Mouse (Mus musculus) limb, embryonic 14.5 days (tissue): Measurements from ENCODE around the gene Gm17657. TPM values are rescaled to one million over a fixed set of nuclear protein-coding genes. Genes with fewer than 3 reads are reported as not detected.

ENCODE experiments used
- ATAC-seq: fragments of 200-750 bp; cut with Nextera tagmentation; 2 replicates; pipeline ENCODE4 v1.8.0; 2017; ENCODE audit warnings: low read depth, moderate number of reproducible peaks, moderate TSS enrichment; ENCODE audit not compliant: low FRiP score
- DNase-seq: peaks from one replicate; pipeline ENCODE4 v3.0.0-alpha.2; 2015; ENCODE audit warnings: low spot score
- H3K27ac ChIP-seq: fragments of 300-500 bp; sonication (generic); replicated peaks from 2 replicates; pipeline ENCODE4 v1.5.1; 2014; ENCODE audit warnings: low read depth, mild to moderate bottlenecking, low read length, moderate library complexity, mixed read lengths
- H3K27me3 ChIP-seq: fragments of 300-500 bp; sonication (generic); 2 replicates; pipeline ENCODE4 v1.6.1; 2014; ENCODE audit warnings: low read length, mixed read lengths; ENCODE audit not compliant: control insufficient read depth, insufficient read depth
- H3K36me3 ChIP-seq: fragments of 300-500 bp; sonication (generic); 2 replicates; pipeline ENCODE4 v1.6.1; 2014; ENCODE audit warnings: mild to moderate bottlenecking, low read length, moderate library complexity, mixed read lengths; ENCODE audit not compliant: control insufficient read depth, insufficient read depth
- H3K4me1 ChIP-seq: fragments of 300-500 bp; sonication (generic); 2 replicates; pipeline ENCODE4 v1.6.1; 2014; ENCODE audit warnings: antibody characterized with exemption, low read length, mixed read lengths; ENCODE audit not compliant: control insufficient read depth, insufficient read depth
- H3K4me2 ChIP-seq: fragments of 300-500 bp; sonication (generic); replicated peaks from 2 replicates; pipeline ENCODE4 v1.6.1; 2014; ENCODE audit warnings: low read depth, mild to moderate bottlenecking, low read length, moderate library complexity; ENCODE audit not compliant: severe bottlenecking
- H3K4me3 ChIP-seq: fragments of 300-500 bp; sonication (generic); replicated peaks from 2 replicates; pipeline ENCODE4 v1.5.1; 2014; ENCODE audit warnings: low read length
- H3K9ac ChIP-seq: fragments of 300-500 bp; sonication (generic); 2 replicates; pipeline ENCODE4 v1.6.1; 2014; ENCODE audit warnings: mild to moderate bottlenecking, low read depth, low read length, moderate library complexity; ENCODE audit not compliant: severe bottlenecking
- H3K9me3 ChIP-seq: fragments of 300-500 bp; sonication (generic); 2 replicates; pipeline ENCODE4 v1.6.1; 2016; ENCODE audit warnings: low read length; ENCODE audit not compliant: control insufficient read depth
- POLR2A ChIP-seq: fragments of 200-500 bp; IDR thresholded peaks from 2 replicates; pipeline ENCODE4 v1.8.0; 2012; ENCODE audit warnings: inconsistent platforms, mild to moderate bottlenecking, moderate library complexity, borderline replicate concordance; ENCODE audit not compliant: insufficient read depth, insufficient read length; ENCODE audit errors: extremely low read depth
- WGBS: fragments of 180-500 bp; shearing (Covaris S2); extraction: QIAGEN DNeasy Blood & Tissue Kit; methylation state at CpG from one replicate; pipeline ENCODE4 v1.1.7; 2014; 5-methylcytosine and 5-hydroxymethylcytosine counted together
- polyA plus RNA-seq, 2 experiments: library from polyadenylated mRNA; depleted of rRNA in 1 of 2; stranded (reverse) in 1 of 2; unstranded in 1 of 2; fragments of >200 nt; fragmentation: Nextera tagmentation in 1 of 2; extraction: Ambion mirVana in 1 of 2; gene quantifications; 2 replicates each; pipeline versions ENCODE4 v1.2.1 to v1.2.3; 2012 to 2014

The Gm17657 gene
- polyA plus RNA-seq (2012; rRNA removed) (0.04 TPM in 1 of 2 replicates, not detected in the other), polyA plus RNA-seq (2014; fragmentation: Nextera tagmentation; extraction: Ambion mirVana) (not detected in 2 replicates)

DNA sequence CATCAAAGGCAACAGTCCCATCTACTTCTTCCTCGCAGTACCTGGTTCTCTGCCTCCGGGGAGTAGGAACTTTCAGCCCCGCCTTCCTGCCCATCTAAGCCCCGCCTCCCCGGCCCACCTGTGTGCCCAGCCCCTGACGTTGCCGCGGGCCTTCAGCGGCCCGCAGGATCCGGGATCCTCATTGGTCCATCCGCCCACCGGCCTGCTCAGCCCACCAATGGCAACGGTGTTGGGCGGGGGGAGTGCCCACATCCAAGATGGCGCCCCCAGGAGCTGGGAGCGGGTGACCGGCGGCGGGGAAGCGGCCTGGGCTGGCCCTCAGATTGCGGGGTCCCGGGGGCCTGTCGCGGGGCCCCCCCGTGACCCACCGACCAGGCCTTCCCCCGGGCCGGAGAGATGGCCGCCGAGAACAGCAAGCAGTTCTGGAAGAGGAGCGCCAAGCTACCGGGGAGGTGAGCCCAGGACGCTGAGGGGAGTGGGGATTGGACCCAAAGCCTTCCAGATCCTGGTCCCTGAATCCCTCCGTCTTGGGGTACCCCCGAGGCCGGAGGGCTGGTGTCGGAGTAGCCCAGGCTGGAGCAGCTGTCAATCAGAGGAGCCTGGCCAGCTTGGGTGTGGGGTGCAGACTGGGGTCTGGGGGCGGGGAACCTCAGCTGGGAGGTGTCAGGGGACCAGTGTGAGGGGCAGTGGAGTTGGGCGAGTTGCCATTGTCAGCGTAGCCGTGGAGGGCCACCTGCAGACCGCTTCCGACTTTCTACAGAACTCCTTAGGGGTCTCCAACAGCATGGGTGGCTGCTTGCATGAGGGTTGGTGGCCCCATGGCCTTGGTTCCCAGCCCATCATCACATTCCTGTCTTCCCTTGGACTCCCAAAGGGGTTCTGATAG is at the start of gene Gm17657, which contains the start of gene Tbc1d22b:
Gm17657 (minus strand) TSS at position 96 of the 886 bp plus-strand sequence.
Tbc1d22b (plus strand) TSS at position 243 of the 886 bp plus-strand sequence.
- Histone ChIP-seq H3K9ac (peak within 1 kb of the TSS; percentile 94), H3K27me3 (no peaks in the 10 kb centered on the region), H3K27ac (peak within 1 kb of the TSS; percentile 52; the same call in 1 of the 2 replicates), H3K4me3 (peak within 1 kb of the TSS; percentile 92), H3K4me2 (peak within 1 kb of the TSS; percentile 90), H3K9me3 (no peaks in the 10 kb centered on the region), H3K4me1 (peaks cover 12% of the 10 kb centered on the region), H3K36me3 (no peaks in the 10 kb centered on the region; the same call in 1 of the 2 replicates)
- peak; percentile 99 for ATAC-seq
- peak; percentile 95 for DNase-seq
- 2% methylated on average over 32 of the region's 44 CpGs for WGBS
- TF ChIP-seq POLR2A, result peak; percentile 67; the same call in 1 of the 2 replicates

DNA sequence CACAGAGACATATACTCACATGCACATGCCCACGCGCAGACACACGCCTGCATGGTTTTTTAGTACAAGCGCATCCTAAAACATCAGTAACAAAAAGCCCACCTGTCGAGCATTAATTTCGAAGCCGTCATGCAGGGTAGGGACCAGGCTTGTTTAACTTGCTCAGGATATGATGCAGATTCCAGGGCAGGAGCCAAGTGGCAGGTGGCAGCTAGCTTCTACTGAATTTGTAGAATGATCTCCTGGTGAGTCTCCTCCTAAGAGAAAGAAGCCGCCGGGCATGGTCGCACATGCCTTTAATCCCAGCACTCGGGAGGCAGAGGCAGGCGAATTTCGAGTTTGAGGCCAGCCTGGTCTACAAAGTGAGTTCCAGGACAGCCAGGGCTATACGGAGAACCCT is 49.6 kb upstream of the Gm17657 start:
- ATAC-seq (no peak), DNase-seq (no peak)
- H3K4me2 ChIP-seq, result no peak overlapping the region
- no peaks in the 10 kb centered on the region for H3K27me3 ChIP-seq
- no peak overlapping the region for H3K9ac ChIP-seq
- 95% methylated on average over 14 of the region's 14 CpGs for WGBS
- no peak for TF ChIP-seq POLR2A
- no peaks in the 10 kb centered on the region for H3K4me1 ChIP-seq
- no peak overlapping the region for H3K27ac ChIP-seq
- no peaks in the 10 kb centered on the region for H3K9me3 ChIP-seq
- peaks cover 60% of the 10 kb centered on the region for H3K36me3 ChIP-seq
- no peak overlapping the region for H3K4me3 ChIP-seq

DNA sequence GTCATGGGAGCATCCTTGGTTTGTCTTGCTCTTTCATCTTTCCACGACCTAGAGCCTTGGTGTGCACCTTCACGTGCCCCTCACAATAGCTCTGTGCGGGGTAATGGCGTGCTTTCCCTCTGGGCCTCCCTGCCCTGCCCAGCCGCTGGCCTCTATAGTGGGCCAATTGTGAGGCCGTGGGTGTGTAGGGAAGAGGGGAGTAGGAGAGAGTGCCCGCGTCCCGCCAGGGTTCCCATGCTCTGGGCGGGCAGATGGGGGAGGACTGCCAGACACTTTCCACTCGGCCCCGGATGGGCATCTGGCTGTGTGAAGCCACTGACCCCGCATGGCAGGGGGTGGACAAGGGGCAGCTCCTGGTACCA is 47.3 kb upstream of the Gm17657 start:
- DNase-seq (no peak), ATAC-seq (no peak)
- H3K4me2 ChIP-seq, result no peak overlapping the region
- H3K4me1 ChIP-seq, result no peaks in the 10 kb centered on the region
- H3K4me3 ChIP-seq, result no peak overlapping the region
- H3K36me3 ChIP-seq, result peaks cover 65% of the 10 kb centered on the region
- no peak overlapping the region for H3K27ac ChIP-seq
- H3K9me3 ChIP-seq, result no peaks in the 10 kb centered on the region
- no peak overlapping the region for H3K9ac ChIP-seq
- TF ChIP-seq POLR2A, result no peak
- H3K27me3 ChIP-seq, result no peaks in the 10 kb centered on the region
- WGBS, result 94% methylated on average over 13 of the region's 13 CpGs

DNA sequence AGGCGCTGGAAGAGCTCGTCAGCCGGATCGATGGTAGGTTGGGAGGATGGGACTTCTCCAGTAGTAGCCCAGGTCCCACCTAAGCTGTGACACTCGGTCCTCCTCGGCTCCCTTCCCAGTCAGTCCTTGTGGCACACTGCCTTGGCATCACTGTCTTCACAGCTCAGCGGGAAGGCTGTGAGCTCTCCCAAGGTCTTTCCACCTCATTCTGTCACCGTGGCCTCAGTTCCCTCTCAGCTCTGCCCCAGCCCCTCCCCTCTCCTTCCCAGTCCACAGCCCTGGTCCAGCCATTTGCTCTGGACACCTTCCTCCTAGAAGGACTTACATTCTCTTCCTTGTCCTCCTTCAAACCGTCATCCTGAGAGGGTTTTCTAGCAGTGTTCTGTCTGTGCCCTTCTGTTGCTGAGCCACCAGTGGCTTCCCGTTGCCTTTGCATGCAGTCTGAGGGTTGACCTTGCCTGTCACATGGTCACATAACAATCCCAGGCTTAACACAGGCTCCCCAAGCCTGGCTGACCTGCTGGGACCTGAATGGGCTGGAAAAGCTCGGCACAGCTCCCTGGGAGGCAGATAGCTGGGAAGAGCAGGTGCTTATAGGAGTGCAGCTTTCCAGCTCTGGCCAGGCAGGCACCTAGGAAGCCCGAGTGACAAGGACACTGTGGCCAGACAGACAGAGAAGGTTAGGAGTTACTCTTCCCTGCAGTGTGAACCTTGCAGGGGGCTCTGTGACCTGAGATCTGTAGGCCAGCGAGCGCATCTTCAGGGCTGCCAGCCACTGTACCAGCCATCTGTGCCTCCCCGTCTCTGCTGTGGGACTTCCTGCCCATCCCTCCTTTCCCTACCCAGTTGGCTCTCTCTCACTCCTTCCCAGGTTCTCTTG is 46.7 kb upstream of the Gm17657 start:
- no peak overlapping the region for H3K4me3 ChIP-seq
- H3K4me2 ChIP-seq, result no peak overlapping the region
- 87% methylated on average over 13 of the region's 15 CpGs for WGBS
- DNase-seq, result no peak
- no peak overlapping the region for H3K27ac ChIP-seq
- no peak overlapping the region for H3K9ac ChIP-seq
- no peaks in the 10 kb centered on the region for H3K4me1 ChIP-seq
- H3K9me3 ChIP-seq, result no peaks in the 10 kb centered on the region
- no peak for ATAC-seq
- peaks cover 65% of the 10 kb centered on the region for H3K36me3 ChIP-seq
- TF ChIP-seq POLR2A, result no peak
- H3K27me3 ChIP-seq, result no peaks in the 10 kb centered on the region
